Mouse (Mus musculus) C2C12 (cell line): ENCODE measurements at regions not wholly inside any gene's neighbourhood (a gene's known extent, or its start where the extent isn't known, plus 50 kb on each side); places are given as distances from the start of the nearest gene placed in this dataset.

Experiments
- CEBPB ChIP-seq: IDR thresholded peaks from one replicate; pipeline ENCODE4 v1.6.1; 2011; ENCODE audit warnings: low read depth, mild to moderate bottlenecking, control low read depth, moderate library complexity
- CTCF ChIP-seq: IDR thresholded peaks from one replicate; pipeline ENCODE4 v1.5.1; 2011; ENCODE audit not compliant: control insufficient read depth, insufficient read depth, insufficient read length
- FOSL1 ChIP-seq: IDR thresholded peaks from one replicate; pipeline ENCODE4 v1.8.0; 2011; ENCODE audit warnings: mild to moderate bottlenecking, low read length; ENCODE audit not compliant: poor library complexity, insufficient read depth, severe bottlenecking
- MAX ChIP-seq: IDR thresholded peaks from one replicate; pipeline ENCODE4 v1.6.1; 2011; ENCODE audit warnings: mild to moderate bottlenecking, control low read depth
- MYOD1 ChIP-seq: IDR thresholded peaks from one replicate; pipeline ENCODE4 v1.6.1; 2011; ENCODE audit warnings: low read depth; ENCODE audit not compliant: control insufficient read depth, insufficient read length
- MYOG ChIP-seq: IDR thresholded peaks from one replicate; pipeline ENCODE4 v1.6.1; 2011; ENCODE audit not compliant: control insufficient read depth, insufficient read length; ENCODE audit errors: extremely low read depth
- USF1 ChIP-seq: IDR thresholded peaks from one replicate; pipeline ENCODE4 v1.6.1; 2011; ENCODE audit warnings: low read depth, mild to moderate bottlenecking, control low read depth, moderate library complexity

DNA sequence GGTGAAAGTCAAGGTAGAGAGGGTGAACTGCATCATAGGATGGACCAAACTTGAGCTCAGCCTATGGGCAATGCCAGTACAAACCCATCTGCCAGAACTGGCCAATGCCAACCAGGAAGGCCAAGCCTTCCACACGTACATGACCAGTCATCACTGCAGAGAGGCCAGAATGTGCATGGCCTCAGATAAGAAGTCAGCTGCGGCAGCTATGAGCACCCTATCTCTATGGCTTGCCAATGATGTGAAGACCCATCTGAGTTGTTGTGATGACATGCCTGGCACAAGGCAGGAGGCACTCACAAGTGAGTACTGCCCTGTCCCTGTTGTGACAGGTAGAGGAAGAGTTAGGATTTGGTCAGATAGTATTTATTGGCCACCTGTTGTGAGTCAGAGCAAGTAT is 72.7 kb upstream of the Rreb1 start:
- TF ChIP-seq CTCF = no peak
- no peak for TF ChIP-seq MAX
- no peak for TF ChIP-seq USF1
- TF ChIP-seq FOSL1 = no peak
- TF ChIP-seq MYOG = no peak
- TF ChIP-seq CEBPB = no peak
- TF ChIP-seq MYOD1 = no peak
